Mouse (Mus musculus): ENCODE data around the gene Basp1.
A peak's percentile ranks its signal among the peaks of the same experiment; 100 is the strongest.

Basp1 gene

DNA sequence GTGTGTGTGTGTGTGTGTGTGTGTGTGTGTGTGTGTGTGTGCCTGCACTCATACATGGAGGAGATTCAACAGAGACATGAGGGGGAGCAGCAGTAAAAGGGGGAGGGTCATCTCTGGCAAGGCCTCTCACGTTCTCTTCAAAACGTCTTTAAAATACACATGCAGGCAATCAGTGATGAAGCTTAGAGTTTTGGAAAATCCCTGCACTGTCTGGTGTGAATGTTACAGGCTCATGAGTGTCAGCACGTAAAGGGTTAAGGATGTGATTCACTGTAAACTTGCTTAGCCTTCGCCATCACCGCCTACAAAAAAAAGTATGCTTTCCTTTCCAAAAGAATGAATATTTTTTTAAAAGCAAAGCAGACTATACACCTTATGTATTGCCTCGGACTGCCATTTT lies 2.8 kb upstream of the Basp1 start:
- DNase-seq (ENCODE audit: extremely low spot score): no peak

DNA sequence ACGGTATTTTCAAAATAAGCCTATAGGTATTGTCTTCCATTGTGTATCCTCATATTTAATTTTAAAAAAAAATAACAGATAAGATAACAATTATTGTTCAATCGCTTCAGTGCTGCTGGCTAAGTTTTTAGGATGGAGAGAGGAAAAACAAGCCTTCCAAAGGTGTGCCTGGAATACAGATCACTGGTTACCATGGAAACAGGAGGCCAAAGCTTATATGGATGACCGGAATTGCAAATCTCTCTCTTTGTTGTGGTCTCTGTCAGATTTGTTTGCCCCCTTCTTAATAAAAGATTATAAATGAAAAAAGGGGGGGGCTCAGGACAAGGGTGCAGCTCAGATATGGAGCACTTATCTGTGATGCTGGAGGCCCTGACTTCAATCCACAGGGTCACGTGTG lies 2.4 kb upstream of the Basp1 start:
- DNase-seq (ENCODE audit: extremely low spot score): no peak

DNA sequence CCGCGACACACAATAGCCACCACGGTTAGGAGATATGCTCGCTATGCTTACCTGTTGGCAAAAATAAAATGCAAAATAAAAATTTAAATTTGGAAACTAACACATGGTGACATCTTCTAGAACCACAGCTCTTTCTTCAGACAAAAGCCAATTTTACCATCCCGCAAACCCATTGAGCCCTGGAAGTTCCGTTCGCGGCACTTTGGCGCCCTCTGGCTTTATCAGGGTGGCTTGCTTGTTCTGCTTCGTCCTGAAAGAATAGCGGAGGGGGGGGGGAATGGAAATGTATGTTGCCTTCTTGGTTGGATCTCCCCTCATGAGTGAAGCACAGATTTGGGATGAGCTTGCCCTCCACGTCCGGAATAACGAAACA lies 1.2 kb upstream of the Basp1 start:
- DNase-seq (ENCODE audit: extremely low spot score): peak; percentile 91

DNA sequence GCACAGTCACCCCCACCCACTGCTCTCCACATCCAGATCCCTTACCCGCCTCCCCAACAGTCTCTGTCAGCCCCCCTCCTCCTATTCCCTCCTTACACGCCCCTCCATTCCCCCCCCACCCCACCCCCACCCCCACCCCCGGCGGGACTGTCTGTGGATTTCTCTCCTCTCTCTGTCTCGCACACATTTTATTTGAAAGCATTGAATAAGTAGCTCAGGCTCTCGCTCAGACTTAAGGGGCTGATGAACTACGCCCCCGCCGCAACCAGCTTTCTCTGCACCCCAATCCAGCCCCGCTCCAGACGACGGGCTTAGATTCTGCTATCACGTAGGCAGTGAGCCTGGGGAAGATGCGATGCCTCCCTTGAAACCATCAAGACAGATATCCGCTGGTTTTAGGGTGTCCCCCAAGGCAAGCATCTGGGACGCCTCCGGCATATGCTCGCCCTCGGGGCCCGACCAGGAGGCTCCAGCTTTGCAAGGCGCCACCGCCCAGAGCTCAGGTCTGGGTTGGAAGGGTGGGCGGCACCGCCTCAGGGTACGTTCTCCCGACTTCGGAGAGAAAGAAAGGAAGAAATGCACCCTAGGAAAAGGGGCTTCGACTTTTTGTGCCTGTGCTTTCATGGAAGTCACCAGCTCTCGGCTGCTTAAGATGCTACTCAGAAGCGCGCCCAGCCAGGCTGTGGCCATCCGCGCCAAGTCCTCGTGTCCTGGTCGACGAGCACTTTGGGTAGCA lies 615 bp upstream of the Basp1 start:
- DNase-seq (ENCODE audit: extremely low spot score): peak; percentile 83

DNA sequence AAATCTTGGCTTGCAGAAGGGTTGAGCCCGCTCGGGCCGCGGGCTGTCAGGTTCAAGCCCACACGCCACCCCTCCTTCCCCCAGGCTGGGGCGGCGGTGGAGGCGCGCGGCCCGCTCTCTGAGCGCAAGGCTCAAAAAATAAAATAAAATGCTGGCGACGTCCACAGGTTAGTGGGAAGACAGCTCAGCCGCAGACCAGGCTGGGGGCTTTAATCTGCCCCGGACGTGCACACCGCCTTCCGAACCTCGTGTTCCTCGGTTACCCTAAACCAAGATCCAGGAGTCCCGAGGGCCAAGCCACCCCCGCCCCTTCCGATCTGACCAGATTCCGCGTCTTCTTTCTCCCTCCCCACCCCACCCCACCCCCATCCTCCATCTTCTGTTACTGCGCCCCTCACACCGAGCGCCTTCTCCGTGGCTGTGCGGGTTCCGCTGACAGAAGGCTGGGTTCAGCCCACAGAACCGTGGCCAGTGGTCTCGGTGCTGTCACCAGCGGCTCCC lies 753 bp downstream of the Basp1 start:
- DNase-seq (ENCODE audit: extremely low spot score): peak; percentile 79

DNA sequence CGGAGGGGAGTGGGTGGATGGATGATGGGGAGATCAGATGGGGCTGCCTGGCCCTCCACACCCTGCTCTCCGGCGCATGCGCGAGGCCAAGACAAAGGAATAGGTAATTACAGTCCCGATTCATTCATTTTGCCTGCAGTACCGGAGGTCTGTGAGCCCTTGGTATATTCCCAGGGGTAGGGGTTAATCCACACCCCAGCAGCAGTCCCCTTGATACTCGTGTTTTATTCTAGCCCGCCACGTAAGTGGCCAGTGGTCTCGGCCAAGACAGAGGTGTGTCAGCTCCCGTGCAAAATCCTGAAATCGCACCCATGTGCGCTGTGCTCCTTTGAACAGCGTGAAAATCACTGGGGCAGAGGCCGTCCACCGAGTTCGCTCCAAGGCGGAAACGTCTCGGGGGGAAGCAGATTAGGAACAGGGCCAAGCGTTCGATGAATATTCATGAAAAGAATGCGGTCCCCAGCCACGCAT lies 1.4 kb downstream of the Basp1 start:
- peak; percentile 87 for DNase-seq (ENCODE audit: extremely low spot score)

DNA sequence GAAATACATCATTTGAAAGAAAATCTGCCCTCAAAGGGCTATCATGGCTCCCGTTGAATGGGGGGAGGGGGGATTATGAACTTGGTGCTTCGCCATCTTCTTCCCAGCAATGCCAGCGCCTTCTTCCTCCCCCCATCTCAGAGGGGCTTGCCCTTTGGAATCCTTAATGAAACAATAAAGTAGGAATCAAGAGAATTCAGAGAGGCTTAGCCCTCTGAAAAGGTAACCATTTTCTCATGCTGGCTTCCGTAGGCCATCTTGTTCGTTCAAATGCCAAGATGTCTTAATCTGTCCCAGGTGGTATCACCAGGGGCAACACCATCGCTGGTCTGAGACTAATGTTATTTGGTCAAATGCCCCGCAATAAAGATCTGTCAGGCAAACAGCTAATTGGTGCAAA lies 2.1 kb downstream of the Basp1 start:
- DNase-seq (ENCODE audit: extremely low spot score): peak; percentile 37

DNA sequence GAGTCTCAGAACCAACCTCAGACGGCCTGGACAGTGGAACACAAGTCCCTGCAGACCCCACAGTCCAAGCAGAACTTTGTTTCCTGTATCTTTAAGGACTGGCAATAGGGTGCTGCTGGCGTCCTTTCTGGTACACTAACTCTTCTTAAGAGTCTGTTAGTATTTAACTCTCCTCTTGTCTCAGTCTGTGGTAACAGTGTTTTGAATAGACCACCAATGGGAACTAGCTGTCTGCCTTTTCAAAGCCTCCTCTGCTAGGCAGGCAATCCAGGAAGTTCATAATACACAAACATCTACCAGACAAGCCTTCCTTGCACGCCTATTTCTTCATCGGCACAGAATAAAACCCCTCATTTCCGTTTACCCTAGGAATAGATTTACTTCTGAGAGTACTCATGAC lies 7.6 kb downstream of the Basp1 start:
- no peak for DNase-seq (ENCODE audit: extremely low spot score)

DNA sequence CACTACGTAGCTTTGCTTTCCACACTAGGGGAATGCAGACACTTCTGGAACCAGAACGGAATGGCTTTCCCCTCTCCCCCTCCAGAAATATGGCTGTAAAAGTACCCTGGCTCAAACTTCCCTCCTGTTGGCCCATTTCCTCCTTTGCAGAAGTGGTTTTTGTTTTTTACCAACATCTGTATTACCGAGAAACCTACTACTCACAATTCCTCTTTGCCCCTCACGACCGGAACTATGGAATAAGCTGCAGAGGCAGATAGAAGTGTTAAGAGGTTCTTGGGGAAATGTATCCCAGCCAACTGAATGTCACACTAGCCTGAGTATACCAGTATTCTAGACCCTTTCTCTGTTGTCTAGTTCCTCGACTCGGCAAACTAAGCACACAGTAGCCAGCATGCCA lies 9.7 kb downstream of the Basp1 start:
- no peak for DNase-seq (ENCODE audit: extremely low spot score)

DNA sequence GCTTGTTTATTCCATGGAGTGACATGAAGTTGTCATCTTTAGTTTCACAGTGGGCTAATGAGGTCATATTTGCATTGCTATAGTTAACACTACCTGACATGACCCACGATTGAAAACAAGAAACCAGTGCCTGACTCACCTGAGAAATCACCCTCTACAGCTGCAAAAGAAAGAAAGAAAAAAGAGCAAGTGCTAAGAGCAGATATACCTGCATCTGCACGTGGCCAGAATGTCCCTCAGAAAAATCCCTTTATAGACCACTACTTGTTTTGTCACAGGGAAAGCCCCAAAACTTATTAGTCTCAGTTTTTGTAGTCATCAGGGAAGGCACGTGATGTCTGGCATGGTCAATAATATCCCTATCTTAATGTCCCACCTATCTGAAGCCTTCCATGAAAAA lies 11.6 kb downstream of the Basp1 start:
- no peak for DNase-seq (ENCODE audit: extremely low spot score)

DNA sequence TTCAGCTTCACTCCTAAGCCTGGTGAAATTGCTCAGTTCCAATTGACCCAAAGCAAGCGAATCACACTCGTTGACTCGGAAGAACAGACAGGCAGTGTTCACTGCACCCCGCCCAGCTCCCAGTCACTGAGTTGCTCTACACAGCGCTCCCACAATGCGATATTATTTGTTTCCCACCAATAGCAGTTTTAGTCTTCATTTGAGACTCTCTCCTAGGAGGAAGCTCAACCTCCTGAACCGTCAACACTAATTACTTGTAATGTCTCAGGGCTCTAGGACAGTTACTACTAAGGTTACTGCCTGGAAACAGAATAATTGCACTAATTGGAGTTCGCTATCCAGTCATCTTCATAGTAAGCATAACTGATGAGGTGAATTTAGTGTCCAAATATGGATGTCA lies 13.3 kb downstream of the Basp1 start:
- DNase-seq (ENCODE audit: extremely low spot score): no peak

DNA sequence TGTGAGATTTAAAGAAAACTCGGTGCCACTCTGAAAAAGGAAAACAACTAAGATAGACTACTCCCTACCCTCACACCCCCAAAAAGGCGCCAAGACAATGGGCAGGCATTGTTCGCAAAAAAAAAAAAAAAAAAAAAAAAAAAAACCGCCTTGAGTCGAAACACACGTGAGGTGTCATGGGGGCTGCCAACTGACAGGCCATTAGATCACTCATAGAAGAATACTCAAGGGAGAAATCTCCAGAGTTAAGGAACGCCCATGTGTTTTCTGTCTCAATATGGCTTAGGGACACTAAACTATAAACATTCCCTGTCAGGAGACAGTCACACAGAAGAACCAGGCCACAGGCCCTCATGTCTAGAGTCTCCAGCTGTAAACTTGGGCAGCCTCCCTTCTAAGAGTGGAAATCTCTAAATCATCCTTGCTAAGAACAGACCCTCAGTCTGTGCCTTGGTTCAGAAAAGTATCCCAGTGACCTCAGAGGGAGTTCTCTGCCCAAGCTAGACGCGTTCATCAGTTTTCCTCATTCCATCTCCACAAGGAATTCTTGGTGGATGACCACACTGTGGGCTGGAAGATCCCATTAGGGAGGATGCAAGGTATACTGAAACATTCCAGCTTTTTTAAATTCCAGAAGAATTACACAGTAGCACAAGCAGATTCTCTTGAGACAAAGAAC lies 17.5 kb downstream of the Basp1 start:
- DNase-seq (ENCODE audit: extremely low spot score): no peak

DNA sequence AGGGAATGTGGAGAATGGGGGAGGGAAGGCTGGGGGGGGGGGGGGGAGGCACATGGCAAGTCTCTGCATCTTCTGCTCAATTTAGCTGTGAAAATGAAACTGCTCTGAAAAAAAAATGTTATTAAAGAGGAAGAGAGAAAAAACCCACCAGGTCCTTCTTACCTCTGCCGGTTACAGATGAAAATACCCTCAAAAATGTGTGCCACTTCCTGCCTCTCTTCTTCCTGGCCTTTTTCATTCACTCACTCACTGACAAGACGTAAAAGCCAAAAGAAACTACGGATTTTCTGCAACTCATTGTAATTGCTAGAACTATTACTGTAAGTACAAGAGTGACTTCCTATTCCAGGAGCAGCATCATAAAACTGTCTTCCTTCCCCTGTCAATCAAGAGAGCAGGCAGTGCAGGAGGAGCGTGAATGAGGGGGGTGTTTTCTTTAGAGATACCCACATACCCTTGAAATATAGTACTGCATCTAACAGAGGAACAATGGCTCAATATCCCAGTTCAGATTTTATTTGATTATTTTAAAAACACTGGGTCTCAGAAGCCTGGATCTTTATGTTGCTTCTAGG lies 21.0 kb downstream of the Basp1 start:
- no peak for DNase-seq (ENCODE audit: extremely low spot score)

DNA sequence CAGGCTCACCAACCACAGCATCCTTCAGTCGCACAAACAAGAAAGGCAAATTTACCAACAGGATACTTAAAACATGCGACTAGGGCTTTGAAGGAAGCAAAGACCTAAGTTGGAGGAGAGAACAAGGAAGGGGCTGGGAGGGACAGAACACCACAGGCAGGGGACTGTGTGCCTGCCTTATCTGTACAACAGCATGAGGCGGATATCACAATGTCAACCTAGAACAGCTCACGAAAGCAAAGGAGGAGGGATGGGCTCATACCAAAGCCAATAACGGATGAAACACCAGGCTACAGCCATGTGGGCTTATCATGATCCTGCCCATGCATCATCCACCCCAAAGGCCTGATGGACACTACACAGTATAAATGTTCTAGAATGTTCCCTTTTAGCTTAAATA lies 22.4 kb downstream of the Basp1 start:
- no peak for DNase-seq (ENCODE audit: extremely low spot score)

DNA sequence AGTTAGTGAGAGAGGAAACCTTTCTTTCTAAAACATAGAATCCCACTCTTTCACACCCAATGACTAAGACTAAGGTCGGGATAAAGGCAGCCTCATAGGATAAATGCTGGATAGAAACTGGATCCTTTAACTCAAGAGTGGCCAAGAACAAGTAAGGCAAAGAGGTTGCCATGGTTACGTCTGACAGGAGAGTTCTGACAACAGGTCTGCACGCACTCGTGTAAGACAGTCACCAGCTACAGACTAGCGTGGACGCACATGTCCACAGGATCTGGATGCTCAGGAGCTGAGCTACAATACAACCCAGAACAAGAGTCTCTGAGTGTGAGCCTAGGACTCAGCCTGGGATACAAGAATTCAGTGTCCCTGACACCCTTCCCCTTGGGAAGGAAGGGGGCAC lies 26.0 kb downstream of the Basp1 start:
- no peak for DNase-seq (ENCODE audit: extremely low spot score)

DNA sequence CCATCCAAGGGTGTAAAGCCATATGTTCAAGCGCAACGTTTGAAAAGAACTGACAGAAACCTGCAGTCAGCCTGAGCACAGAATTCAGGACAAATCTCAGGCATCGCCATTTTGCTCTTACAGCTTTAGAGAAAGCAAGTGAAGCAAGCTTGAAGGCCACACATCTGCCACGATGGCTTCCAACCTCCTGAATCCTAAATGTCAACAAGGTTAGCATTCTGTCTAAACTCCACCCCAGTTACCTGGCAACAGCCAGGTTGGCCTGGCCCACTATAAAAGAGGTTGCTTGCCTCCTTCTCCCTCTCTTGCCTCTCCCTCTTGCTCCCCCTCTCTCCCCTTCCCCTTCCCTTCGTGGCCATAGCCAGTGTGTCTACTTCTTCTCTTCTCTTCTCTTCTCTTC lies 33.5 kb downstream of the Basp1 start:
- DNase-seq (ENCODE audit: extremely low spot score): no peak

DNA sequence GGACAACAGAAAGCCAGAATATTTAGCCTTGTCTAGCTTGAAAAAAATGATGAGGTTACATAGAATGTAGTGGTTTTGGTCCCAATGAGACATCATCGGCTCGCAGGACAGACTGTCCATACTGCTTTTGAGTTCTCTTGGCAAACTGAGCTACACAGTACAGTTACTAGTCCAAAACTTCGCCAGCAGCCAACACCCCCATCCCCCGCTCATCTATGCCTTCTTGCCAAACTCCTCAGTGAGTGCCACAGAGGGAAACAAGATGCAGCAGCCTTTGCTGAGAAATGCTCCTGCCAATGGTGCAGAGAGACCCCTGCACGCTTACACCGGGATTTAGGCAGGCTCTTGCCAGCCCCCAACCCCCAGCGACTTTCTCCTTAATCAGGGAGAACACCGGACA lies 34.9 kb downstream of the Basp1 start:
- DNase-seq (ENCODE audit: extremely low spot score): no peak

DNA sequence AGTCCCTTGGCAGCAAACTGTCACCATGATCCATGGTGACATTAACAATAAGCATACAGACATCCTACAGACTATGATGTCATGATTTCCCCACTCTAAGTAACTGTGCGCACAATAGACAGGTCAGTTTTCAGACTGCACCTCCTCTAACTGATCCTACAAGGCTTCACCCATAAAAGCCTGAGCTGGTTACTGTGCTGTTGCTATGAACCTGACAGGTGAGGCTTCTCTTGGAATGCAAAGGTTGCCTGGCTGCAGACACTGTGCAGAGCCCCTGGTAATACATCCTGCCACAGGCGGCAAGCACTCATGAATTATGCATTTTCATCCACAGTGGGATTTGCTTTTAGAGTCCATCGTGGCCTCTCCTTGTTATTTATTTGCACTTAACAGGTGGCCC lies 36.6 kb downstream of the Basp1 start:
- DNase-seq (ENCODE audit: extremely low spot score): no peak

DNA sequence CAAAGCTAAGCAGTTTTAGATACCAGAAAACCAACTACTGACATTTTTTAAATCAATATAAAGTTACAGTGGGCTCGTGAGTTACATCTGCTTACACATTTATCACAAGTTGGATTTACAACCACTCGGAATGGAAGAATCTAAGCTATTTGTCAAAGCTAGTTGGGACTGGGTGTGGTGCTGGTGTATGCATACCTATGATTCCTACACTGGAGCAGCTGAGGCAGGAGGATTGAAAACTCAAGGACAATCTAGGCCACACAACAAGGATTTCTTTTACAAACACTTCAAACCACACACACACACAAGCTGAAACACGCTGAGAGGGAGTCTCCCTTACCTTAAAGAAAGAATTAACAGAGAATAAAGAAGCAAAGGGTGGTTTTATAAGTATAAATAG lies 40.1 kb downstream of the Basp1 start:
- DNase-seq (ENCODE audit: extremely low spot score): no peak

DNA sequence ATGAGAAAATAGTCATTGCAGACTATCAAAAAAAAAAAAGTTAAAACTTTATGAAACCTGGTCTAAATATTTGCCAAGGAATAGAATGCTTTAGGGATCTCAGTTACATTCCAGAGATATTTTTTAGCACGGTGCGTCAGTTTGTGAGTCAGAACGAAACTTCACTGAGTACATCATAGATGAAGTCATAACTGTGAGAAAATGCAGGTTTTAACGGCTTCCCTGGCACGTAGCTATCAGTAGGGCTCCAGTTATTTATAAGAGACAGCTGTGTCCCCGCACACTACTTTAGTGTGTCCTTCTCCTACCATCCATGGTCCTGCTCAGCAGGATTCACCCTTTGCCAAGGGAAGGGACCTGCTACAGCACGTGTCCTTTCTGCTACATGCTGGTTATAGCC lies 44.0 kb downstream of the Basp1 start:
- no peak for DNase-seq (ENCODE audit: extremely low spot score)

DNA sequence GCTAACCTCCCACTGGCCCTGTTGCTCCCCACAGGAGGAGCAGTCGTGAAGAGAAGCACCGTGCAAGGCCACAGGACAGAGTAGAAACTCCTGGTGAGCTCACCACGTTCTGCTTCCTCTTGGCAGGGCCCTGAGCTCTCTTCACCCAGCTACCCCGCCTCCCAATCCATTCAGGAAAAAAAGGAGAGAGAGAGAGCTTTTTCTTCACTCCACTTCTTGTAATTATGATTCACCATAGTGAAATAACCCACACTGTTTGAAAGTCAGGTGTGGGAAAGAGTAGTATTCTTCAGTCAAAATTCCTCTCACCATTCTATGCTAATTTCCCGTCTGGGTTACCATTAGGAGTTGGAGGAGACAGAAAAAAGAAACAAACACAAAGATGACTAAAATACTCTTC lies 48.1 kb downstream of the Basp1 start:
- no peak for DNase-seq (ENCODE audit: extremely low spot score)

DNA sequence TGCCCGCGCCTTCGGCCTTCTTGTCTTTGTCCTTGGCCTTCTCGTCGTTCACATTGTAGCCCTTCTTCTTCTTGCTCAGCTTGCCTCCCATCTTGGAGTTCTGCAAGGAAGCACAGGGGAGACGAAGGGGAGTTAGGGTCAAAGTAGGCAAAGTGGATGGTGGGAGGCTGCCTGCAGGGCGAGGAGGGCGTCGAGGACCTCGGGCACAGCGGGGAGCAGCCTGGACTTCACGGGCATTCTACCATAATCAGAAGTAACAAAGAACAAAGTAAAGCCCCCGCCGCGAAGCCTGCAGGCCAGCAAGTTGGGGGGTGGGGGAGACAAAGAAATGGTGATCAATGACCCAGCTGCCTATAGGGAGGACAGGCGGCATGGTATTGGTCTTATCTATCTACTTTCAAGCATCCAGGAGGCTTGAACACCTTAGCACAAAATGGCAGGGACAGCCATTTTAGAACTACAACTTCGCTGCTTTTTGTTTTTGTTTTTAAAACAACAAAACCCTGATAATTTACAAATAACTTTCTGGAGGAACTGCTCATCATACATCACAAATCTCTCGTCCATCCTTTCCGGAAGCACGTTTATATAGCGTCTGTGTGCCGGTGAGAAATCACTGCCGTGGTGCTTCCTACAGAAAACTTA lies 48.6 kb downstream of the Basp1 start:
- peak; percentile 70 for DNase-seq (ENCODE audit: extremely low spot score)
